Mouse (Mus musculus): ENCODE measurements at regions not wholly inside any gene's neighbourhood (a gene's known extent, or its start where the extent isn't known, plus 50 kb on each side); places are given as distances from the start of the nearest gene placed in this dataset.

DNA sequence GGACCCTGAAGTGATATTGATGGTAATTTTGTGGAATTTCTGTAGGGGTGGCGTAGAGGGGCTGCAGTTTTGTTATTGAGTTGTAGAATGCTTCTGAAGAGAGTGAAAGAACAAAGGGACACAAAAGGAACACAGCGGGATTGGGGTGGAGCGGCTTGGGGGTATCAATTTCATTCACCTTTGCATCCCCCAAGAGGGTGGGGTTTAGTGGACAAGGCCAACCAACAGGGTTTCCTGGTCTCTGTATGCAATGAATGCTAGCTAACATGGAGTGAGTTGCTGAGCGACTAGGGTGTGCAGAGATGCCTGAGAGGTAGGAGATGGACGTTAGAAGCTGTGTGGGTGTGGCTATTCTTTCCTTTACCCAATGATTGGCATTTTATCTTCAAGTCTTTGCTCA is 213.8 kb upstream of the Nr5a2 start:
- no peak for DNase-seq (ENCODE audit: extremely low read depth, insufficient read length, low spot score)

DNA sequence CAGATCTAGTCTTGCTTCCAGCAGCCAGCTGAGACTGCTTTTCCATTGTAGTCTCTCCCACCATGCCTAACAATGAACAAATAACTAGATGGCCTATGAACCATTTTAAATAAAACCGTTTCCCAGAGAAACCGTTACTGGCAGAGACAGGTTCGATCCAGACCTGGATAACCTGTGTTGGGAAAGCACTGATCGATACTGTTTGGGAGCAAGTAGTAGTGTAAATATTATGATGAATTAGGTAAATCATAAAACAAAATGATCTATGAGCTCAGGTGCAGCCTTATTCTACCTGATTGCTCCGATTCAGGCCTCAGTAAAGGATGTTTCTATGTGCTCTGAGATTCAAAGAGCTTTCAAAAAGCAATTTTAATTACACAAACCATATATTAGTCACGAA is 211.9 kb upstream of the Nr5a2 start:
- no peak for DNase-seq (ENCODE audit: extremely low read depth, insufficient read length, low spot score)

DNA sequence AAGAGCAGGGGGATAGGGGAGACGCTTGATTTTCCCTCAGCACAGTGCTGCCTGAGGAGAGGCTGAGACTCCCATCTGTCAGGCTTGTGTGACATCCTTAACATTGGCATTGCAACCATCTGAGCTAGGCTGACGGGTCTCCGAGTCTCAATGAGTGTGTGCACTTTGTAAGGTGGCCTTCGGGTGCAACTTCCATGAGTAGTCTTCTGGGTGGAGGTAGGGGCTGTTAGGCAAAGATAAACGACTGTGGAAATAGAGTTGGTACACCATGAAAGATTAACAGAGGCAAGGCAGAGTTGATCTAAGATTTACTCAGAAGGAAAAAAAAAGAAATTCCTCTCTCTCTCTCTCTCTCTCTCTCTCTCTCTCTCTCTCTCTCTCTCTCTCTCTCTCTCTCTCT is 211.2 kb upstream of the Nr5a2 start:
- DNase-seq (ENCODE audit: extremely low read depth, insufficient read length, low spot score) = no peak

DNA sequence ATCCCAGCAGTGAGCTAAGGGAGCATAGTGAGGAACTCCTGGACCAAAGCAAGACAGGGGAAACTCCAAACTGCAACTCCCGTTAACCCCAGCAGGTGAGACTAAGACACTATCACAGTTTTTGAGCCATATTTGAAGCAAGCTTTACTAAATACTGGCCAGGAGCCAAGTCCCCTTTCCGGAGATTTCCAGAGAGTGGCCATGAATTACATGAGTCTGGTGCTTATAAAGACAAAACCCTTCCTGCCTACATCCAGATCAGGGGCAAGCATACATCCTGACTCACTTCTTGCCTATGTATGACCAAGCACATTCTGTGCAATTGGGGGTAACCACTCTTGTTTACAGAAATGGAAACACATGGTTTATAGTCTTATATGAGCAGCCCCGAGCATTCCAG is 187.6 kb upstream of the Nr5a2 start:
- no peak for DNase-seq (ENCODE audit: extremely low read depth, insufficient read length, low spot score)

DNA sequence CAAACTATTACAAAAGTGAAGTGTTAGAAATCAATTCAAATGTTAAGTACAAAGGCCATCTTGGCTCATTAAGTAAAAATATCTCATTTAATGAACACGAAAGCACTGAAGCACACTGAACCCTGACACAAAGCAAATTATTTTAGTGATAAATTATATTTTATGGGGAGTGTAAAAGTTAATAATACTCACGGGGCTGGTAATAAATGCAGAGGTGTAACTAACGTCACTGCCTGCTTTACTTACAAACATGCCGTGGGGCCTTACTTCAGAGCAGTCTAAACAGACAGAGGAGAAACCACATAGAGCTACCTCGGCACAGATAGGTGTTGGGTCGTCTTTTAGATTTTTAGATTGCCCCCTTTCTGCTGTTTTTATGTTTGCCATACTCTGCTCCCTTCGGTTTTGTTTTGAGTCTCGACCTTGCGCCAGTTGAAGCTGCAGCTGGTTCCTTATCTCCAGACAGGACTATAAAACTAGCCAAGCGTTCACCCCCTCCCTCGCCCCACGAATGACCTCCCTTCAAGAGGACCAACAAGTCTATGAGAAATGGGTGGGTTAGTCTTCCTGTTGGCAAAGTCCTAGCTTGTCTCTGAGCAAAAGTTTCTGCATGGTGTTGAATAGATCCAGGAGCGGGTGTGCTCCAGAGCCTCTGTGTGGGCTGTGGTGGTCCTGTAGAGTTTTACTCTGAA is 181.8 kb upstream of the Nr5a2 start:
- no peak for DNase-seq (ENCODE audit: extremely low read depth, insufficient read length, low spot score)

DNA sequence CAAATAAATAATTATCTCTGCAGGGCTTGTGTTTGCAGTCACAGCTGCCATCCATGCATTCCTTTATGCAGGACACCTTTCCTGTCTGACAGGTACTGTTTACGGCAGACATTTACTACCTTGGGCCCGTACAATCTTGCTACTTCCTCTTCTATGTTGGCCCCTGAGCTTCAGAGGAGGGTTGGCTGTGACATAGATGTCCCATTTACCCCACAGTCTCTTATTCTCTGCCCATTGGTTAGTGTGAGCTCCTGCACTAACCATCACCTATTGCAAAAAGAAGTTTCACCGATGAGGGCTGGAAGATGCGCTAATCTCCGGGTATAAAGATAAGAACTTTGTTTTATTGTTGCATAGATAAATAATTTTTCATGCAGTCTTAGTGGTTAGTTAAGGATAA is 181.1 kb upstream of the Nr5a2 start:
- no peak for DNase-seq (ENCODE audit: extremely low read depth, insufficient read length, low spot score)

DNA sequence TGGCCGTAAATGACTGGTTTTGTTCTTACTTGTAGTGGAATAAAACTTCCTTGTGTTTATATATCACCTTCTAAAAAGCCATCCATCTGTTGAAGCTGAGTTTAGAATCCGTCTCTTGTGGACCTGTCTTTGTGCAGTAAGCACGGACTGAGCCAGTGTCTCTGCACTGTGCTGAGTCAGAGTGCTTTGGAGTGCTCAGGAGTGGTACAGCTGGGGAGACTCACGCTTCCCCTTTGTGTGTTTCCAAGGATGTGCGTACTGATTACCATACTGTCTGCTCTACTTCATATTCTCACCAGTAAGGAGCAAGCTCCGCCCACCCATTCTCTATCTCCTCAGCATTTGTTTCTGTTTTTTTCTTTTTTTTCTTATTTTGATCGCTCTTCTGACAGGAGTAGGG is 175.9 kb upstream of the Nr5a2 start:
- no peak for DNase-seq (ENCODE audit: extremely low read depth, insufficient read length, low spot score)

DNA sequence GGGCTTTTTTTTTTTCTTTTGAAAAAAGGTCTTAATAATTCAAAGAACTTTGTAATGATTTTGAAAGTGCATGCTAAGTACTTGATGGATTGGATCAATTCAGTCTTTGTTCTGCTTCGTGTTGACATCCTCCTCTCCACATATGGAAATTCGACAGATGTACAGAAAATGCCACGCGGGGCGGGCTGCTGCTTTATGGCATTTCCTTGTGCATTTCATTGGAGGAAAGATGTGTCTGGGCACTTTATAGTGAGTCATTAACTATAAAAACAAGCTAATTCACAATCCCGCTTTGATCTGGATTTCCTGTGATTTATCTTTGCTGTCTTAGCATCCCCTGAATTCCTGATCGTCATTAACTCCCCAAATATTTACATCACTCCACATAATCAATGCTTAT is 173.5 kb upstream of the Nr5a2 start:
- DNase-seq (ENCODE audit: extremely low read depth, insufficient read length, low spot score) = no peak

DNA sequence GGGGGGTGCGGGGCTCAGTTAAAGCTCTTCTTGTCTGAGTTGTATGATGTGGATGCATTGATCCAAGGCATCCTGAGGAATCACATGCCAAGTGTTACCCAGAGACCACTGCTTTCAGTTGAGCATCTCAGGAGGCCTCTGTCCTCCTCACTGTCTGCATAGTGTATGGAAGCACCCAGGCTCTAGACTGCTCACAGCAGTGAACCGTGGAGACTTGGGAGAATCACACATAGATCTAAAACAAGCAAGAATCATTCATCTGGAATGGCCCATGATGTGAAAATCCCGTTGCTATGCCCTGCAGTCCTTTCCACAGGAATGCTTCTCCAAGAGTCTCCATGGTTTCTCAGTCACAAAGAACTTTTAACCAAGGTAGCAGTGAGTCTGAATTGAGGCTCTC is 170.0 kb upstream of the Nr5a2 start:
- no peak for DNase-seq (ENCODE audit: extremely low read depth, insufficient read length, low spot score)

DNA sequence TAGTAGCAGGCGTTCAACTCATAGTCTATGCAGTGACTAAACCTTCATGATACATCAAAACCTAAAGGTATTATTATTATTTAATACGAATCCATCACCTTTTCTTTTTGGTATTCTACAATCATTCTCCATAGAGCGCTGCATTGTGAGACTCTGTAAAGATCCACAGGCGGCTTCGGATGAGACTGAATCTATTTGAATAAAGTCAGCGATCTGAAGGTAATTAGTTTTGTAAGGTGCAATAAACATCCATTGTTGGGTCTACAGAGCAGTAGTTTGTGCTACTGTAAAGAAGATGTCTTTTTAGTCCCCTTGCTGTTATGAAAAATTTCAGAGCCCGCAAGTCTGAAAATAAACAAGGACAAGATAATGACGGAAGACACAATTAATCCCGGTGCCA is 168.9 kb upstream of the Nr5a2 start:
- DNase-seq (ENCODE audit: extremely low read depth, insufficient read length, low spot score) = no peak

DNA sequence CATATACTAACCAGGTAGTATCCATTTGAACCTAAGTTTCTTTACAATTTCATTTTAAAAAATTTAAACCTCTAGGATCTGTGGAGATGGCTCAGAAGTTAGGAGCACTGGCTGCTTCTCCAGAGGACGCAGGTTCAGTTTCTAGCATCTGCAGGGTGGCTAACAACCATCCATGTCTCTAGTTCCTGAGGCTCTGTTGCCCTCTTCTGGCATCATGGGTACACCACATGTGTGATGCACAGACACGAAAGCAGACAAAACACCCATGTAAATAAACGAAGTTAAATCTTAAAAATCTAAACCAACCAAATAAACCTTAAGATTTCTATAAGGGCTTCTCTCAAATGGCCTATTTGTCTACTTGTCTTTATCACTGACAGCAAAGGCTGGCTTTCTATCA is 157.6 kb upstream of the Nr5a2 start:
- no peak for DNase-seq (ENCODE audit: extremely low read depth, insufficient read length, low spot score)

DNA sequence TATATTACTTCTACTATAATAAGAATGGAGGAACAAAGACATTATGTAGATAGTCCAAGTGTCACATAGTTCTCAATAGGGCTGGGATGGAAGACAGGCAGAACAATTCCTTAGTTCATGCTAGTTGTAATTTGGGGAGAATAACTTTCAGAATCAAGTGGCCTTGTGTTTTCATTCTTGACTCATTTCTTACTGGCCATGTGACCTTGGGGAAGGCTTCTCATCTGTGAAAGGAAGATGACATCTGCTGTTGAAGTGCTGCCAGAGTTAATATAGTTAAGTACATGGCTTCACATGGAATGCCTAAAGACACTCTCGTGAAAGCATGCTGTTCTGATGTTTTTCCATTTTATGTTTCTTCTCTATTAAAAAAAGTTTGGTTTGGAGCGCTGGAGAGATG is 146.2 kb upstream of the Nr5a2 start:
- DNase-seq (ENCODE audit: extremely low read depth, insufficient read length, low spot score) = no peak

DNA sequence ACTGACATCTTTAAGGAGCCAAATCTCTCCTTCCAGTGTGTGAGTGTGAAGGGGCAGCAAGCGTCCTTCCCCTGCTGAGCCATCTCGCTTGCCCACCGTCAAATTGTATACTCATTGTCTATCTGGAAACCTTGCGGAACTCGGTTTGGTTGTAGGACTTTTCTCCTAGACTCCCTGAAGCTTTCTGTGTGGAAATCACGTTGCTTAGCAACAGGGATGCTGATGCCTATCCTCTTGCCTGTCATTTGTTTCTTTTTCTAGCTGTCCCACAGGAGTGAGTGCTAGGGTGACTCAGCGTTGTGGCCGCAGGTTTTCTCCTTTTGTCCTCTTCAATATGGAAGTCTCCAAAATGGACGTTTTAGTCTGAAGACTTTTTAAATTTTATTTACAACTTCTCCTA is 131.5 kb upstream of the Nr5a2 start:
- DNase-seq (ENCODE audit: extremely low read depth, insufficient read length, low spot score) = no peak

DNA sequence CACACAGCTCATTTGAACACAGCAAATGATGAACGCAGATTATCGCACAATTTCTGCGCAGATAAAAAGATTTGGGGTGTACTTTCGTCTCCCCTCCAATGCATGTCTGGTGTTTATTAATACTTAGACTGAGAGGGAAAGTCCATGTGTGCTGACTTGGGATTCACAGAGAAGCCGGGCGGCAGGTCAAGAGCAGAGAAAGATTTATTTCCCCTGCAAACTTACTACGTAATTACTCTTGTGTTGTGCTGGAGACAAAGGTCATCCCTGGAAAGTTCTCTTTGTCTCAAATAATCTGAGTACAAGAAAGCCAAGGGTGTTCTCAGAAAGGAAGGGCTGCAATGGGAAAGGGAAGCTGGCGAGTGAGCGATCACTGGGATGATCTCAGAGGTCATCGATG is 127.9 kb upstream of the Nr5a2 start:
- no peak for DNase-seq (ENCODE audit: extremely low read depth, insufficient read length, low spot score)

DNA sequence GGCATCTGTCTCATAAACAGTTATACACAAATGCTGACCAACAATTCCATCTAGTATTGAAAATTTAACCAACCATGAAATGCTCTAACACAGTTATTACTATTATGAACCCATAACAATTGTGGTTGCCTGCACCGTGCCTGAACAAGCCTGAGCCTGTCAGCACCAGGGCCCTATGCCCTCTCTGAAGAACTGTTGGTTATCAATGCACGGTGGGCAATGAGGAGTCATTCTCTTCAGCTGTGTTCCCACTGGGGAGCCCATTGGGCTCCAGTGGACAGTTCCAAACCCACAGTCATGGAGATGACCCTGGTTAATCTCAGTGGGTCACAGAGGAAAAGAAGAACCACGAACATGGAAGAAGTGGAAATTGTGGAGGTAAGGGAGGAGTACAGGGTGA is 126.5 kb upstream of the Nr5a2 start:
- DNase-seq (ENCODE audit: extremely low read depth, insufficient read length, low spot score) = no peak

DNA sequence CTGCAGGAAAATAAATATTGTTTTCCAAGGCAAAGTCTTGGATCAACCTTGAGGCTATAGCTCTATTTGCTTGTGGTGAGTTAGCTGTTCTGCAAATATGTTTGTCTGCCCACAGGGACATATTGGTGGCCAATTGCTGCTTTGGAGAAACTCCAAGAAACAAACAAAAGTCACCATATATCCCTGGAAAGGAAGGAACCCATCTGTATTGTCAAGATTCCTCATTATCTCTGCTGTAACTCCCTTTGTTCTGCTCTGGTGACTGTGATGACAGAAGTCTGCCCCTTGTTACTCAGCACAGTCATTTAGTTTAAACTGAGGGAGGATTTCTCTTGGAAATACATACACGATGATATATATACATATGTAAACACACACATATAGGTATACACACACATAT is 123.3 kb upstream of the Nr5a2 start:
- DNase-seq (ENCODE audit: extremely low read depth, insufficient read length, low spot score) = no peak

DNA sequence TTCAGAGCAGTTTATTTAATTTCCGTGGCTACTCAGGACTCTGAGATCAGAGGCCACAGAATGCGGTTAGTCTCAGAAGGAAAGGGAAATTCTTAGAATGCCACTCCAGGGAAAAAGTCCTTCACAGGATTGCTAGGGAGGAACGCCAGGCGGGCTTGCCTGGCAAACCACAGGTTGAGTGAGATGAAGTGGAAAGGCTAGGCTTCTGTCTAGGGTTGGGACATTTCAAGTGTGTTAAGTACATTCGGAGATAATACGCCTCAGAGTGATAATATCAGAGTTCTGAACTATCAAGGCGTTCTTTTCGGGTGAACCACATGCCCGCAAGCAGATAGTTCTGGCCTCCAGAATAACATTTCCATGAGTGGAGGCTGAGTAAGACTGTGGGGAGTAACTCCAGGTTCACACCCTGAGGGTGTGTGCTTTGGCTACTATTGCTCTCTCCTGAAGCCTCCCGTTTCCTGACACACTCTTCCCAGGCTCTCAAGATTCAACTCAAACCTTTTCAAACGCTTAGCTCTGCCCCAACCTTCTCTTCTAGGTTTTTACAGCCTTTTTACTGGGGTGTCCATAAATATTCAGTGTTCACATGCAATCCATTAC is 119.3 kb upstream of the Nr5a2 start:
- DNase-seq (ENCODE audit: extremely low read depth, insufficient read length, low spot score) = peak; percentile 67

DNA sequence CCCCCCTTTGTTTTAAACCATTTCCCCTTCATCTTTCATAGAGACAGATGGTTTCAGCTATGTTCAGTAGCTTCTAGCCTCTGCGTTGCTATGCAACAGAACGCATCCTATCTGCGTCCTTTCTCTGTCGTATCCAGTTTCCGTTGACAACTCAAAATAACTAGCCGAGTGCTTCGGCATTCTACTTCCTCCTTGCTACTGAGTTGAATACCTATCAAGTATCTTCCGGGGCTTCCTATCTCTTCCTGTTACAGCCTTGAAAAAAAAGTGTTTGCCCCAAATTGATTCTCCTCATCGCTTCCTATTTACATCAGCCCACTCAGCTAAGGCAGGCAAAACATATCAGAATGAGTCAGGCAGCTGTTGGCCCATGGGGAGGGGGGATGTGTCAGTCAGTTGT is 114.5 kb upstream of the Nr5a2 start:
- no peak for DNase-seq (ENCODE audit: extremely low read depth, insufficient read length, low spot score)

DNA sequence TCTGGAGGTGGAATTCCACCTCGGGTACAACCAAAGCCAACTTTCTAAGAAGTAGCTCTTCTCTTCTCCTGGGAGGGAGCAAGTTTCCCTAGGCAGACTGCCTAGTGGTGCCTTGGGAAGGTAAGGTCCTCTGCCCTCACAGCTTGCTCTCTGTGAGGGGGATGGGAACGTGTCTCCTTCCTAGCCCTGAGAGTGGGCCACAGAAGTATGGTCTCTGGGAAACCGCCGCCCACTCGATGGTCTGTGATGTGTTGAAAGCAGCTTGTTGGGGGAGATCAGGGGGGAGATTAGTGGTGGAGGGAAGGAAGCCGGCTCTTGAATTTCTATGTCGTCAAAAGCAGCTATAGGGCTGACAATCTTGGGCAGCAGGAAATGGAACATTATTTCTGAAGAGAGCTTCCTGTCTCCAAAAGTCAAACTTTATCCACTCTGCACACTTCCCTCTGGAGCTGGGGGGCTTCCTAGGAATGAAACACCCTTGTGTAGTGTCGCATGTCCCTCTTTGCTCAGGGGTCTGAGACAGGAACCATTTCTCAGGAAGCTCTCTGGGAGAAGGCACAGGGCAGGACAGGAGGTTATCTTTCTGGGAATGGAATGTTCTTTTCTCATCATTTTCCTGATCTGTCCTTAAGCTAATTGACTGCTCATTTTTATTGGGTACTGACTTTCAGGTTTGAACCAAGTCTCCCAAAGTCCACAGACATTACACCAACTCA is 113.8 kb upstream of the Nr5a2 start:
- DNase-seq (ENCODE audit: extremely low read depth, insufficient read length, low spot score) = no peak

DNA sequence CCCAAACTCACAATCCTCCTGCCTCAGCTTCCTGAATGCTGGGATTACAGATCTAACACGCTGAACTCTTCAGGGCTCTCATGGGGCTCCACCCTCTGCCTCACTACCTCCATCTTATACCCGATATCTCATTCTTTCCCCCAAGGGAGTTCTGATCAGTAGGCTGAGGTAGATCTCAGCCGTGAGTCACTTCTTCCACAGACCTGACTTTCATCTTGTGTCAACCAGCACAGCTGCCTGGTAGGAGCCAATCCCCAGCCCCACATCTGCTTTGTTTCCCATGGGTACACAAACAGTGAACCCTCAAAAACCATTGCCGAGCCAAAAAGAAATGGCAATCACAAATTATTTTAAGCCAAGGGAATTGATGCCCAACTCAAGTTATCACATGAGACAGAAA is 100.7 kb upstream of the Nr5a2 start:
- DNase-seq (ENCODE audit: extremely low read depth, insufficient read length, low spot score) = no peak

DNA sequence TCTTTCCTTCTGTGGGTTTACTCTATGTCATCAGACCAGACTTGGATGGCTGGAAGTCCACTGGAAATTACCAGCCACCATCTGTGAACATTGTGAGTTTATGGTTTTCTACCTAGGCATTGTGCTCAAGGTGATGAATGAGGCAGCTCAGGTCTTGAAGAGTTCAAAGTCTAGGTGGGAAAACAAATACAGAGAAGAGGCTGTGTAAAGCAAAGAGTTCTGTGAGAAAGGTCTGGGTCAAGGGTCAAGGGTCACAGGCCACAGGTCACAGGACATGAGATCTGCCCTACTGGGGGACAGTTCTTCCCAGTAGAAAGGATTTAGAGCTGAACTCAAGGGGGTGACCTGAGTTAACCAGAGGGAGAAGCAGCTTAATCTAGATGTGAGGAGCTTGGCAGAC is 92.9 kb upstream of the Nr5a2 start:
- DNase-seq (ENCODE audit: extremely low read depth, insufficient read length, low spot score) = no peak

DNA sequence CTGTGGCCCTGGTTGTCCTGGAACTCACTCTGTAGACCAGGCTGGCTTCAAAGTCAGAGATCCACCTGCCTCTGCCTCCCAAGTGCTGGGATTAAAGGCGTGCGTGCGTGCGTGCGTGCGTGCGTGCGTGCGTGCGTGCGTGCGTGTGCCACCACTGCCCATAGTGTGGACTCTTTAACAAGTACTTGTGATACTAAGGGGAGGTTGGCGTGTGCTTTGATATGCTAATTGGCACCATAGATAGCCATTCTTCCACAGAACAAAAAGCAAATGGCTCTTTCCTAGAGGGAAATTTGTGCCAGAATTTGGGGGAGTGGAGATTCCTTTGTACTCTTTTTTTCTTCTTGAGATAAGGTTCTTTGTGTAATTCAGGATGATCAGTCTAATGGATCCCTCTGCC is 91.3 kb upstream of the Nr5a2 start:
- no peak for DNase-seq (ENCODE audit: extremely low read depth, insufficient read length, low spot score)

Data from 3134 (cell line).